In genomic region chr7:89336434-89336833, GRCm38 (mm10) we compare ENCODE assay signal across 10 mouse cellular contexts.
DNase-seq lines count a peak whose midpoint lies in the region; ATAC-seq and TF ChIP-seq lines count a peak whose summit lies in the region.
"Had no signal": no experiment of that assay in that cellular context is flagged by ENCODE, and none has a peak within 500 bp of the region (broad histone marks: within the 10 kb centered on the region; RNA-seq: fewer than 3 reads in every experiment).

No protein-coding gene starts in this region.

- H3K4me1 ChIP-seq in embryonic facial prominence, embryonic 13.5 days: peaks cover 21% of the 10 kb centered on the region
- H3K4me1 ChIP-seq in embryonic facial prominence, embryonic 10.5 days: peaks cover 26% of the 10 kb centered on the region
- peaks cover 35% of the 10 kb centered on the region for H3K4me1 ChIP-seq in hindbrain, embryonic 14.5 days (replicated peaks; ENCODE audit: control insufficient read depth, insufficient read depth, low read length)
- H3K4me1 ChIP-seq in hindbrain, embryonic 10.5 days (replicated peaks): peaks cover 25% of the 10 kb centered on the region
- H3K4me1 ChIP-seq in embryonic facial prominence, embryonic 15.5 days: peaks cover 16% of the 10 kb centered on the region
- H3K4me1 ChIP-seq in midbrain, postnatal 0 days (ENCODE audit: insufficient read depth, low read length): peaks cover 6% of the 10 kb centered on the region; the same call in 1 of the 2 replicates
- peaks cover 3% of the 10 kb centered on the region; the same call in 1 of the 2 replicates for H3K4me1 ChIP-seq in lung, adult 2 months (ENCODE audit: control insufficient read depth, insufficient read depth, low read length)

- no peaks in the 10 kb centered on the region for H3K9me3 ChIP-seq in embryonic facial prominence, embryonic 13.5 days
- no peaks in the 10 kb centered on the region for H3K9me3 ChIP-seq in embryonic facial prominence, embryonic 10.5 days
- H3K9me3 ChIP-seq in hindbrain, embryonic 14.5 days (ENCODE audit: control insufficient read depth, low read length): no peaks in the 10 kb centered on the region
- no peaks in the 10 kb centered on the region for H3K9me3 ChIP-seq in hindbrain, embryonic 10.5 days
- no peaks in the 10 kb centered on the region for H3K9me3 ChIP-seq in embryonic facial prominence, embryonic 15.5 days (replicated peaks)
- H3K9me3 ChIP-seq in midbrain, postnatal 0 days (ENCODE audit: low read length): no peaks in the 10 kb centered on the region

- no peak for TF ChIP-seq CTCF in midbrain, postnatal 0 days (IDR thresholded peaks at IDR 0.05)
- no peak for TF ChIP-seq CTCF in lung, adult 2 months (IDR thresholded peaks at IDR 0.05; ENCODE audit: insufficient read depth, low read length)

- TF ChIP-seq POLR2A in lung, adult 2 months (IDR thresholded peaks at IDR 0.05; ENCODE audit: borderline replicate concordance, extremely low read depth, low read depth, low read length): no peak

- ATAC-seq in embryonic facial prominence, embryonic 13.5 days (ENCODE audit: insufficient number of reproducible peaks, insufficient read depth, low FRiP score, low TSS enrichment, low read depth): no peak
- ATAC-seq in hindbrain, embryonic 14.5 days (ENCODE audit: low FRiP score): no peak
- ATAC-seq in embryonic facial prominence, embryonic 15.5 days (ENCODE audit: insufficient number of reproducible peaks, low FRiP score, low TSS enrichment, low read depth): no peak
- no peak for ATAC-seq in midbrain, postnatal 0 days (ENCODE audit: low FRiP score)

- no peak overlapping the region for H3K4me3 ChIP-seq in embryonic facial prominence, embryonic 13.5 days
- H3K4me3 ChIP-seq in embryonic facial prominence, embryonic 10.5 days: no peak overlapping the region
- H3K4me3 ChIP-seq in hindbrain, embryonic 14.5 days (replicated peaks; ENCODE audit: low read length): no peak overlapping the region
- H3K4me3 ChIP-seq in hindbrain, embryonic 10.5 days: no peak overlapping the region
- no peak overlapping the region for H3K4me3 ChIP-seq in embryonic facial prominence, embryonic 15.5 days (replicated peaks)
- H3K4me3 ChIP-seq in midbrain, postnatal 0 days (ENCODE audit: low read depth, low read length): no peak overlapping the region
- H3K4me3 ChIP-seq in lung, adult 2 months (replicated peaks; ENCODE audit: extremely low read depth, low read depth, low read length): no peak overlapping the region

- no peaks in the 10 kb centered on the region for H3K27me3 ChIP-seq in embryonic facial prominence, embryonic 13.5 days
- no peaks in the 10 kb centered on the region for H3K27me3 ChIP-seq in embryonic facial prominence, embryonic 10.5 days (replicated peaks; ENCODE audit: low read depth, poor library complexity, severe bottlenecking)
- H3K27me3 ChIP-seq in hindbrain, embryonic 14.5 days (ENCODE audit: control insufficient read depth, insufficient read depth, low read length): no peaks in the 10 kb centered on the region
- H3K27me3 ChIP-seq in hindbrain, embryonic 10.5 days (ENCODE audit: insufficient read depth, poor library complexity, severe bottlenecking): no peaks in the 10 kb centered on the region
- no peaks in the 10 kb centered on the region for H3K27me3 ChIP-seq in embryonic facial prominence, embryonic 15.5 days
- H3K27me3 ChIP-seq in midbrain, postnatal 0 days (ENCODE audit: insufficient read depth, low read length): no peaks in the 10 kb centered on the region

- DNase-seq in embryonic facial prominence, embryonic 10.5 days (ENCODE audit: low spot score): no peak
- DNase-seq in hindbrain, embryonic 14.5 days (ENCODE audit: low spot score): no peak
- DNase-seq in hindbrain, embryonic 10.5 days (ENCODE audit: low spot score): no peak
- DNase-seq in midbrain, postnatal 0 days (ENCODE audit: low spot score): no peak
- no peak for DNase-seq in adrenal gland, postnatal 36 days
- no peak for DNase-seq in lung, adult 2 months
- DNase-seq: adrenal gland, postnatal 14 days; kidney, adult 11 months had no signal

- no peak overlapping the region for H3K9ac ChIP-seq in embryonic facial prominence, embryonic 13.5 days
- H3K9ac ChIP-seq in hindbrain, embryonic 14.5 days: no peak overlapping the region
- H3K9ac ChIP-seq in embryonic facial prominence, embryonic 15.5 days: no peak overlapping the region
- H3K9ac ChIP-seq in midbrain, postnatal 0 days (replicated peaks; ENCODE audit: low read length, poor library complexity, severe bottlenecking): no peak overlapping the region

- 97% methylated on average over 1 of the region's 1 CpGs for WGBS in embryonic facial prominence, embryonic 13.5 days
- 97% methylated on average over 1 of the region's 1 CpGs for WGBS in embryonic facial prominence, embryonic 10.5 days
- WGBS in hindbrain, embryonic 14.5 days: 93% methylated on average over 1 of the region's 1 CpGs
- 98% methylated on average over 1 of the region's 1 CpGs for WGBS in hindbrain, embryonic 10.5 days
- 98% methylated on average over 1 of the region's 1 CpGs for WGBS in embryonic facial prominence, embryonic 15.5 days
- 95% methylated on average over 1 of the region's 1 CpGs for WGBS in midbrain, postnatal 0 days
- WGBS in lung, adult 2 months: 69% methylated on average over 1 of the region's 1 CpGs

- H3K27ac ChIP-seq in embryonic facial prominence, embryonic 13.5 days: no peak overlapping the region
- no peak overlapping the region for H3K27ac ChIP-seq in embryonic facial prominence, embryonic 10.5 days (replicated peaks)
- no peak overlapping the region for H3K27ac ChIP-seq in hindbrain, embryonic 14.5 days
- H3K27ac ChIP-seq in hindbrain, embryonic 10.5 days: no peak overlapping the region
- no peak overlapping the region for H3K27ac ChIP-seq in embryonic facial prominence, embryonic 15.5 days (replicated peaks)
- H3K27ac ChIP-seq in midbrain, postnatal 0 days (ENCODE audit: low read depth, low read length): no peak overlapping the region

- H3K36me3 ChIP-seq in embryonic facial prominence, embryonic 13.5 days: peaks cover under 1% of the 10 kb centered on the region; the same call in 1 of the 2 replicates
- H3K36me3 ChIP-seq in embryonic facial prominence, embryonic 10.5 days (replicated peaks): peaks cover 1% of the 10 kb centered on the region; the same call in 1 of the 2 replicates
- no peaks in the 10 kb centered on the region for H3K36me3 ChIP-seq in hindbrain, embryonic 14.5 days (replicated peaks; ENCODE audit: control insufficient read depth, insufficient read depth)
- peaks cover 2% of the 10 kb centered on the region; the same call in 1 of the 2 replicates for H3K36me3 ChIP-seq in hindbrain, embryonic 10.5 days
- no peaks in the 10 kb centered on the region for H3K36me3 ChIP-seq in embryonic facial prominence, embryonic 15.5 days
- H3K36me3 ChIP-seq in midbrain, postnatal 0 days (ENCODE audit: insufficient read depth, low read length): no peaks in the 10 kb centered on the region

- H3K4me2 ChIP-seq in embryonic facial prominence, embryonic 13.5 days: peak overlapping the region; percentile 90; the same call in 1 of the 2 replicates
- peak overlapping the region; percentile 74 for H3K4me2 ChIP-seq in hindbrain, embryonic 14.5 days (replicated peaks)
- H3K4me2 ChIP-seq in embryonic facial prominence, embryonic 15.5 days (replicated peaks): 0 out of 2 replicates have a peak overlapping the region, but pooled peaks have one; percentile 12
- peak overlapping the region; percentile 56 for H3K4me2 ChIP-seq in midbrain, postnatal 0 days (ENCODE audit: low read depth, low read length, poor library complexity, severe bottlenecking)

Comparison
In these comparisons a context has a peak if more than half of its experiments do, and no peak if none do; other contexts are left out.
1. H3K4me2 ChIP-seq: peak in every context shown above with its lines; median percentile 90 in embryonic facial prominence, embryonic 13.5 days; 74 in hindbrain, embryonic 14.5 days; 56 in midbrain, postnatal 0 days; 12 in embryonic facial prominence, embryonic 15.5 days.